Mouse (Mus musculus): ENCODE results near the gene Cdkn2a. TPM values are rescaled to one million over a fixed set of nuclear protein-coding genes. Genes with fewer than 3 reads are reported as not detected.
A peak's percentile ranks its signal among the peaks of the same experiment; 100 is the strongest.

Cdkn2a gene
- total RNA-seq, 2 experiments from 2014 or later: not detected

DNA sequence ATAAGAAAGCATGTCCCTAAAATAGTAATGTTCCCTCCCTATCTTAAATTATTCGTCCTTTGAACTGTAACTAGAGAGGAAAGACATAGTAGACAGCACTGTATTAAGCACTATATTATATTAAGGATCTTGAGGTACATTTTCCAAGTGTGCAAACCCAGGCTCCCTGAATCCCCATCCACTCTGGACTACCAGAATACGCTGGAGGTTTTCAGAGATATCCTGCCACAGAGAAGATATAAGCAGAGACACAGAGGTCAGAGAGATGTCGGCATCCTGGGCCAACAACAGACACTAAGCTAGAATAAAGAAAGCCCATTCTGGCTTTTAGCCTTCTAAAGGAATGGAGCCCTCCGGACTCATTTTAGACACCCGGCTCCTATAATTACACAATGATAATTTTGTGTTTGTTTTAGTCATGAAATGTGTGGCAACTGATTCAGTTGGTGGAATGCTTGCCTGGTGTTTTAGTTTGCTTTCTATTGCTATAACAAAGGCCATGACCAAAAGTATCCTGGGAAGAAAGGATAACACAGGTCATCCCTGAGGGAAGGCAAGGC is 17.0 kb downstream of the Cdkn2a start:
- no peak for DNase-seq (ENCODE audit: low spot score in 2 of 2)

DNA sequence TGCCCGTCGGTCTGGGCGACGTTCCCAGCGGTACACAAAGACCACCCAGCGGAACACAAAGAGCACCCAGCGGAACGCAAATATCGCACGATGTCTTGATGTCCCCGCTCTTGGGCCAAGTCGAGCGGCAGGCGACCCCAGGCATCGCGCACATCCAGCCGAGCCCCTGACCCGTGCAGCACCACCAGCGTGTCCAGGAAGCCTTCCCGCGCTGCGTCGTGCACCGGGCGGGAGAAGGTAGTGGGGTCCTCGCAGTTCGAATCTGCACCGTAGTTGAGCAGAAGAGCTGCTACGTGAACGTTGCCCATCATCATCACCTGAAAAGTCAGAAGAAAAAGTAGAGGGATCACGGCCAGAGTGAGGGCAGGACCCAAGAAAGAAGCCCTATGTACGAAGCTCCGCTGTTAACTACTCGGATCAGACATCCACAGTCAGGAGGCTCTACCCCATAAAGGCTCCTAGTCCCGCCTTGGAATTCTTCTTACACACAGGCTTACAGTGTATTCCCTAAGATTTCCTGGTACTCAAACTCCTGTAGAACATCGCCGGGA is 17.7 kb downstream of the Cdkn2a start:
- DNase-seq (ENCODE audit: low spot score in 2 of 2): peak in 1 of 2 experiments; percentile 18

DNA sequence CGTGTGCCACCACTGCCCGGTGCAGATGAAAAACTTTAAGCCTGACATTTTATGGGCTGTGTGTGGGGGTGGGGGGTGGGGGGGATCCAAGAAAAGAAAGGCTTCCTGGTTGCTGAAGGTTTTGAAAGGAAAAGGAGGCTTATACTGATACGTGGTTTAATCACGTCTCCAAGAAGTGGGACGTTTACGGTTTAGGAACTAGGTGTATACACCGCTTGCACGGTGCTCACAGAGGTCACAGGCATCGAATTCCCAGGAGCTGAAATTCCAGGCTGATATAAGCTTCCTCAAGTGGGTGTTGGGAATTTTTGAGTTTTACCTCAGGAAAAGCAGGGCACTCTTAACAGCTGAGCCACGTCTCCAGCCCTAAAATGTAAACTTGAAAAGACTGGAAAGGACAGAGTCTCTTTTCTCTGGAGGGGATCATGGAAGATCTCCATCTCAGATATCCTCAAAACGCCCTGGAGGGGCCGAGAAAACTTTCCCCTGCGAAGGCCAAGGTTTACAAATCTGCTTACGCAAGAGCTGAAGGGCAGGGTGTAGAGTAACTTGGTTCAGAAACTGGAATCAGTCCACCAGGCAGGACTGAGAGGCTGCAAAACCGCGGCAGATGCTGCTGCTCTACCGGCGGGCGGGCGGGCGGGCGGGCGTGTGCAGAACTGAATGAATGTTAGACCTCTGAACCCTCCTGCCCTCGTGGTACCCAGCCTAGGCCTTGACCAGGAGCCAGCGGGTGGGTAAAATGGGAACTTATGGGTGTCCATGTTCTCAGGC is 18.5 kb downstream of the Cdkn2a start:
- DNase-seq (ENCODE audit: low spot score in 2 of 2): no peak

DNA sequence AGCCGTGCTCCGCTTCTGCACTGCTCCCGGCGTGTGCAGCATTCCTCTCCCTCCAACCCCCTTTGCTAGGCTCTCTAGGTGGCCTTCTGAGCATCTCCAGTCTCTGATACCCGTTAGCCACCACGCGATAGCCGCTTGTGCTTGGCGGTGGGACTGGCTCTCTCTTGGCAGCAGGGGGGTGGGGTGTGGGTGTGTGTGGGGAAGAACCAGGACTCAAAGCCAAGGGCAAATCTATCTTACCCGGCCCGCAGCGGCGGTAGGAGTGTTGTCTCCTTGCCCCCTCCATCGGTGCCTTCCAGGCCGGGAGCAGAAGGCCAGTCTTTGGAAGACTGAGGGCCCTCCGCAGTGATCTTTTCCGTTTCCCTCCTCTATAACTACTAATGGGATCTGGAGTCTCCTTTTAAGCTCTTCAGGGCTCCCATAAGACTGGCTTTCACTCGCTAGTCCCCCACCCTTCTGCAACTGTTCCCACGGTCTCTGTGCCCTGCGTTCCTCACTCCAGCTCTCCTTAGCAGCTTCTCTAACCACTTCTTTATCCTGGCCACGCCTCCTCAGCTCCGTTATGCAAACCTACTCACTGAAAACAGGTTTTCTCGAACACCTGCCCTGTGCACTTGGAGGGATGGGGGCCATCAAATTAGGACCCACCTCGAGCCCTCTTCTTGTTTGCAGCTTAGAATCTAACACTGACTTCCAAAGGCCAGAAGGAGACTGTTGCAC is 19.5 kb downstream of the Cdkn2a start:
- DNase-seq (ENCODE audit: low spot score in 2 of 2): no peak

DNA sequence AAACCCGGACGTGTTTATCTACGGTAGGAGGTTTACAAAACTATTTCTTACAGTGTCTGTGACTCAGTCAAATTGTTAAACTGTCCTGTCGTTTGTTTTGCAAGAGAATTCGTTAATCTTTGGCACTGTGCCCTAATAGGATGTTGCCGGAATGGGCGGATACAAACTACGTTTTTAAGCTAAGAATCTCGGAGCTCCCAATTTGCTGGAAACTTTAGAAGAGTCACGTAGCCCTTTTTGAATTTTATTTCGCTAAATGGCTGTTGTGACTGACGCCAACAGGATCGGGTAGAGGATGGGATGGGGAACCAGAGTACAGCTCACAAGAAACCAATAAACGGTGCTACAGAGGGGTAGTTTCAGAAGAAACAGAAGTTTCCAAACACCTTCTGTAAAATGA is 20.4 kb downstream of the Cdkn2a start:
- DNase-seq (ENCODE audit: low spot score in 2 of 2): no peak

DNA sequence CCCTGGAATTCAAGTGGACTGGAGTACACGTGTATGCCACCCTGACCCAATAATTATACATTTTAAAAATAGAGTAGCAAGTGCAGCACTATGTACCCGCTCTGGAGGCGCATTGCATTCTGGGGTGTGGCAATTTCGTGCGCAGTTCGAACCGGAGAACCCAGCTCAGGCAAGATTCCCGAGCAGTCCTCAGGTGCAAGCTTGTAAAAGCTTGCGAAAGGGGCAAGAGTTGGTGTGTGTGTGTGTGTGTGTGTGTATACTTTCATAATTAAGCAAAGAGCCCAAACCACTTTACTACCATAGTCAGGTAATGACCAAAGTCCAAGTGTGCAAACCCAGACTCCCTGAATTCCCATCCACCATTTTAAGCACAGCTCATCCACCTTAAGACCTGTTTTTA is 20.9 kb downstream of the Cdkn2a start:
- DNase-seq (ENCODE audit: low spot score in 2 of 2): no peak

DNA sequence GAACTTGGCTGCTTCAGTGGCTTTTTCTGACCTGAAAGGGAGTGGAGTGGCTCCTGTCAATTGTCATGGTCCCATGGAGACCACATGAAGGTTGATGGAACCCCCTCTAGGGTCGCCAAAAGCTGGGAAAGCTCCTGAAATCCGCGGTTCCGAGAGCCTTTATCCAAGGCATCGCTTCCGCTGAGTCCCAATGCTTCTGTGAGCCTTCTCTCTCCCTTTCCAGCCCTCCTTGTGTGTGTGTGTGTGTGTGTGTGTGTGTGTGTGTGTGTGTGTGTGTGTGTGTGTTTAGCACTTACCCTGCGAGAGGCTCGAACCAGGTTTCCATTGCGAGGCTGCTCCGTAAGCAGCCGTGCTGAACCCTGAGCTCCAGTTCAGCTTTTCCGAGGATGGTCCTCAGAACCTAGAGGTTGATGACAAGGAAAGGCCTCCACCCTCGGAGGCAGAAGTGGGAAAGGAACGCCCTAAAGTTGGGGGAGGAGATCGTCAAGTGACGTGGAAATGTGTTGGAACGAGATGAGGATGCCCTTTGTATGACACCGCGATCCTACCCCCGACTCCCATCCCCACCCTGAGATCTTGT is 21.4 kb downstream of the Cdkn2a start:
- DNase-seq (ENCODE audit: low spot score in 2 of 2): no peak

DNA sequence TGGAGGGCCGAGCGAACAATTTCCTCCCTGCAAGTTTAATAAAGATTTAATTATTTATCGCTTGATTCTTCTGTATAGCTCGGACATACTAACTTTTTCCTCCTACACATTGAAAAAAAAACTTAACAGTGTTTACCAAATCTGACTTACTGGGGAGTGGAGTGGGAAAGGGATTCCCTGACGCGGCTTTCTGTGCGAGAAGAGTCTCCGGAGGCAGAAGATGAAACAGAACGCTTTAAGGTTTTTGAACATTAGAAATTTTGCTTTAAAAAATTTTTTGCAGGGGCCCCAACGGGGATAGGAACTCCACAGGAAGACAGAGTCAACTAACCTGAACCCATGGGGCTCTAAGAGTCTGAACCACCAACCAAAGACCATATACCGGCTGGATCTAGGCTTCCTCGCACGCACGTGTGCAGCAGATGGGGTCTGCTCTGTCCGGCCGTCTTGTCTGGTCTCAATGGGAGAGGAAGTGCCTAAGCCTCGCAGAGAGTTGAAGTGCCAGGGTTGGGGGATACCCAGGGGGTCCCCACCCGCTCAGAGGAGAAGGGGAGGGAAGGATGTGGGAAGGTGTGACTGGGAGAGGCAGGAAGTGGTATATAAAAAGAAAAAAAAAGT is 22.2 kb downstream of the Cdkn2a start:
- no peak for DNase-seq (ENCODE audit: low spot score in 2 of 2)

DNA sequence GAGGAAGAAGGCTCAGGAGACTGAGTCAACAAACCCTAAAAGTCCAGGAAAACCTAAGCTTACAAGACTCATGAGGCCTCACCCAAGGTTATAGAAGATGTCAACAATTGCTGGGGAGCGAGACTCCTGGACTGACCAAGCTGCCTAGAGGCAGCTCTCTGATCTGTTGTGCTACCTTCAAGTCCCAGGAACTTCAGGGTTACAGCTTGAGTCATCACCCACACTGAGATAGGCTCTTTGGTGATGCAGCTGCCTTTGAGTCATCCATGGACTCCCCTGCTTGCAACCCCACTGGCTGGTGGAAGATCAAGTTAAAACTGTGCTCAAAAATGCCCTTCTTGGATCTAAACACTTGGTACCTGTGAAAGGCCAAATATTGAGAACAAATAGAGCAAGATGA is 36.7 kb downstream of the Cdkn2a start:
- DNase-seq (ENCODE audit: low spot score in 2 of 2): no peak

DNA sequence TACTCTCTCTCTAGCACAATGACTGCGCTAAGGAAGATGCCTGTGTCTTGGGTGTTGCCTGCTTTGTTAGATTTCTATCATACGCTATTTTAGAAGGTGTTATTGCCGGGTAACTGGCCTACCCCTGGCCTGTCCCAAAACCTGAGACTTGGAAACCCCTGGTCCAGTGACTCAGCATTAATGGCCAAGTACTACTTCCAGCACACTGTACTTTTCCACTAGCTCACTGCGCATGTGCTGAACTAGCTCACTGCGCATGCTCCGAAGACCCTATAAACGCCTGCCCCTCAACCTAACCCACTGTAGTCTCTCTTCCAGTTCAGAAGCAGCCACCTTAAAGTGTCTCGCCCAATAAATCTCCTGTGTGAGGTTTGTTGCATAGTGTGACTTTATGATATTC is 60.0 kb downstream of the Cdkn2a start:
- no peak for DNase-seq (ENCODE audit: low spot score in 2 of 2)

Other genes with a start within 250 kb of the Cdkn2a start
- 10 to 100 TPM; 18.7 to 19.7 TPM for gene Mtap, start 157.5 kb downstream of the Cdkn2a start, total RNA-seq (2021)
- under 1 TPM in 1 of 2 experiments, not detected in 1; 0.44 TPM for gene Cdkn2b, start 16.4 kb upstream of the Cdkn2a start, total RNA-seq (2021)

Data from gastrocnemius, postnatal 4 days (tissue).